Mouse (Mus musculus): ENCODE data around the gene Flrt2. TPM values are rescaled to one million over a fixed set of nuclear protein-coding genes. Genes with fewer than 3 reads are reported as not detected.

Gene Flrt2
- polyA plus RNA-seq, 1 experiment from 2014 or later = 28.5 TPM

DNA sequence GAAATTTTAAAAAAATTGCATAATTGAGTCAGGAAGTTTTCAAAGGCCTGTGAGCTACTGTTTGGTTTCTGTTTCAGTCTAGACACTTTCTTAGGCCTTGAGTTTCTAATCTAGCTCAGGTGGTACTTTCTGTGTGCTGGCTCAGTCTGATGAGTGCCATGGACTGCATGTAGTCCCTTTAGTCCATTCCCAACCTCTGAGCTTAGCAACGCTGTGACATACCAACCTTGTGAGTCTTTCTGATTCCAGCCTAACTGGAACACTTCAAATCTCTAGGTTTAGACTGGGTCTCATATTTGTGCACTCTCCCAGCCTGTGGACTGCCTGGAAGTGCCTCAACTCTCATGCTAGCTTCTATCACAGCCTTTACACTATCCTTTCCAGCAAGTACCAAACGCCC is 57.2 kb downstream of the Flrt2 start:
- Histone ChIP-seq H3K36me3 (ENCODE audit: insufficient read depth, low read length) (no peaks in the 10 kb centered on the region), H3K4me2 (replicated peaks; ENCODE audit: low read depth, low read length) (no peak overlapping the region), H3K4me1 (ENCODE audit: insufficient read depth, low read length) (peaks cover 13% of the 10 kb centered on the region), H3K4me3 (ENCODE audit: low read length) (no peak overlapping the region), H3K27me3 (ENCODE audit: insufficient read depth, low read length) (no peaks in the 10 kb centered on the region), H3K27ac (ENCODE audit: low read length) (no peak overlapping the region), H3K9me3 (ENCODE audit: low read length) (no peaks in the 10 kb centered on the region), H3K9ac (replicated peaks; ENCODE audit: low read length) (no peak overlapping the region)
- 82% methylated on average over 2 of the region's 2 CpGs for WGBS
- ATAC-seq (ENCODE audit: low FRiP score, low TSS enrichment) = no peak

DNA sequence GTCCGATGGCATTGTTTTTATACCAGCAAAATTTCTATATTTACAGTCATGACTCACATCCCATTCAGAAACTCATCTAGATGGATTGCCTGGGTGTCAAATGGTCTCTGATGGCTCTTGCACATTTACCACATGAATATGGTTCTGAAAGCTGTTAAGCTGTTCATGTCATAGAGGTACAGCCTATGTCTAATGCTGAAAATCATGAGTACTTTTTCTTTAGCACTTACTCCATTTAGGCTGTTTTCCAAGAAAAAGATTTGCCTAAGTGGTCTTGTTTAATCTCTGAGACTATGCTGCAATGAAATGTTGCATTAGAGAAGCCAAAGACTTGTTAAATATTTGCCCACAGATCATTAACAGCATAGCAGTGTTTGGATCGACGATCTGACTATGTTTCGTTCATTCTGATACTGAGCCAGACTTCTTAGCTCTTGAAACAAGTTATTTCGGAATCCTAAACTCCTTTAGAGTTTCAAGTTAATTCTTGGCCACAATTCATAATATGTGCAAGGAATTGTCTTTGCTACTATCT is 67.3 kb downstream of the Flrt2 start:
- 91% methylated on average over 5 of the region's 5 CpGs for WGBS
- Histone ChIP-seq H3K4me1 (ENCODE audit: insufficient read depth, low read length) (no peaks in the 10 kb centered on the region), H3K9ac (replicated peaks; ENCODE audit: low read length) (no peak overlapping the region), H3K27ac (ENCODE audit: low read length) (no peak overlapping the region), H3K4me2 (replicated peaks; ENCODE audit: low read depth, low read length) (no peak overlapping the region), H3K36me3 (ENCODE audit: insufficient read depth, low read length) (no peaks in the 10 kb centered on the region), H3K4me3 (ENCODE audit: low read length) (no peak overlapping the region), H3K9me3 (ENCODE audit: low read length) (no peaks in the 10 kb centered on the region), H3K27me3 (ENCODE audit: insufficient read depth, low read length) (no peaks in the 10 kb centered on the region)
- no peak for ATAC-seq (ENCODE audit: low FRiP score, low TSS enrichment)

DNA sequence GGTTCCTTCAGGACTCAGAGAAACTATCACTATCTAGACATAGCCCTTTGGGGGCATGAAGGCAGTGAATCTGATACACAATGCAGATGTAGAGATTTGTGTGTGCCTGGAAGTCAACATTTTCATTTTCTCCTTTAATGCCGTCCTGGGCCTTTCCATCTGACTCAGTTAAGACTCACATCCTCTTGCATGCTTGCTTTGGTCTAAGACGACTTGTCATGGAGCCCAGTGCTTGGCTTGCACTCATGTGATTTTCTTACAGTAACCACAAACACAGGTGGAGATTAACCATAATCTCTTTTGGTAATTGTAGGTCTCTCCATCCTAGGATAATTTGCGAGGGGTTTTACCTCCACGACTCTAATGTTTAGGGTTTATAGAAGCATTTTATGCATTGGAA is 73.2 kb downstream of the Flrt2 start:
- no peak for ATAC-seq (ENCODE audit: low FRiP score, low TSS enrichment)
- H3K9me3 ChIP-seq (ENCODE audit: low read length) = no peaks in the 10 kb centered on the region
- no peaks in the 10 kb centered on the region for H3K36me3 ChIP-seq (ENCODE audit: insufficient read depth, low read length)
- no peak overlapping the region for H3K9ac ChIP-seq (replicated peaks; ENCODE audit: low read length)
- H3K27me3 ChIP-seq (ENCODE audit: insufficient read depth, low read length) = no peaks in the 10 kb centered on the region
- no peaks in the 10 kb centered on the region for H3K4me1 ChIP-seq (ENCODE audit: insufficient read depth, low read length)
- 86% methylated on average over 4 of the region's 4 CpGs for WGBS
- H3K27ac ChIP-seq (ENCODE audit: low read length) = no peak overlapping the region
- H3K4me3 ChIP-seq (ENCODE audit: low read length) = no peak overlapping the region
- no peak overlapping the region for H3K4me2 ChIP-seq (replicated peaks; ENCODE audit: low read depth, low read length)

GRCm38 (mm10) chr12:95769041-95769440 is 77.0 kb downstream of the Flrt2 start:
- WGBS = 62% methylated on average over 2 of the region's 2 CpGs
- H3K4me1 ChIP-seq (ENCODE audit: insufficient read depth, low read length) = no peaks in the 10 kb centered on the region
- no peak overlapping the region for H3K27ac ChIP-seq (ENCODE audit: low read length)
- H3K36me3 ChIP-seq (ENCODE audit: insufficient read depth, low read length) = no peaks in the 10 kb centered on the region
- H3K4me2 ChIP-seq (replicated peaks; ENCODE audit: low read depth, low read length) = no peak overlapping the region
- ATAC-seq (ENCODE audit: low FRiP score, low TSS enrichment) = no peak
- H3K9me3 ChIP-seq (ENCODE audit: low read length) = no peaks in the 10 kb centered on the region
- H3K9ac ChIP-seq (replicated peaks; ENCODE audit: low read length) = no peak overlapping the region
- H3K4me3 ChIP-seq (ENCODE audit: low read length) = no peak overlapping the region
- H3K27me3 ChIP-seq (ENCODE audit: insufficient read depth, low read length) = no peaks in the 10 kb centered on the region

GRCm38 (mm10) chr12:95770251-95770650 is 78.2 kb downstream of the Flrt2 start:
- 69% methylated on average over 3 of the region's 3 CpGs for WGBS
- no peak overlapping the region for H3K9ac ChIP-seq (replicated peaks; ENCODE audit: low read length)
- no peaks in the 10 kb centered on the region for H3K36me3 ChIP-seq (ENCODE audit: insufficient read depth, low read length)
- H3K4me1 ChIP-seq (ENCODE audit: insufficient read depth, low read length) = no peaks in the 10 kb centered on the region
- no peak overlapping the region for H3K27ac ChIP-seq (ENCODE audit: low read length)
- H3K4me2 ChIP-seq (replicated peaks; ENCODE audit: low read depth, low read length) = no peak overlapping the region
- no peaks in the 10 kb centered on the region for H3K9me3 ChIP-seq (ENCODE audit: low read length)
- H3K27me3 ChIP-seq (ENCODE audit: insufficient read depth, low read length) = no peaks in the 10 kb centered on the region
- no peak for ATAC-seq (ENCODE audit: low FRiP score, low TSS enrichment)
- H3K4me3 ChIP-seq (ENCODE audit: low read length) = no peak overlapping the region

- Histone ChIP-seq H3K27ac (ENCODE audit: low read length) (no peak overlapping the region), H3K9ac (replicated peaks; ENCODE audit: low read length) (no peak overlapping the region), H3K9me3 (ENCODE audit: low read length) (no peaks in the 10 kb centered on the region), H3K36me3 (ENCODE audit: insufficient read depth, low read length) (no peaks in the 10 kb centered on the region), H3K4me1 (ENCODE audit: insufficient read depth, low read length) (no peaks in the 10 kb centered on the region), H3K27me3 (ENCODE audit: insufficient read depth, low read length) (no peaks in the 10 kb centered on the region), H3K4me3 (ENCODE audit: low read length) (no peak overlapping the region), H3K4me2 (replicated peaks; ENCODE audit: low read depth, low read length) (no peak overlapping the region)
- WGBS = 85% methylated on average over 1 of the region's 1 CpGs
- no peak for ATAC-seq (ENCODE audit: low FRiP score, low TSS enrichment)
These were observed 98.1 kb downstream of the Flrt2 start for GRCm38 (mm10) chr12:95790146-95790545.

GRCm38 (mm10) chr12:95816660-95817059 is 124.6 kb downstream of the Flrt2 start:
- Histone ChIP-seq H3K27ac (ENCODE audit: low read length) (no peak overlapping the region), H3K9me3 (ENCODE audit: low read length) (peaks cover 3% of the 10 kb centered on the region; the same call in 1 of the 2 replicates)

More at GRCm38 (mm10) chr12:95816660-95817059, 124.6 kb downstream of the Flrt2 start:
- Histone ChIP-seq H3K36me3 (ENCODE audit: insufficient read depth, low read length) (no peaks in the 10 kb centered on the region), H3K4me2 (replicated peaks; ENCODE audit: low read depth, low read length) (no peak overlapping the region), H3K27me3 (ENCODE audit: insufficient read depth, low read length) (no peaks in the 10 kb centered on the region), H3K4me1 (ENCODE audit: insufficient read depth, low read length) (no peaks in the 10 kb centered on the region), H3K9ac (replicated peaks; ENCODE audit: low read length) (no peak overlapping the region), H3K4me3 (ENCODE audit: low read length) (no peak overlapping the region)
- no peak for ATAC-seq (ENCODE audit: low FRiP score, low TSS enrichment)

Data from kidney, embryonic 16.5 days (tissue).